Mouse (Mus musculus) bone marrow macrophage, adult 2 months (primary cell): Measurements from ENCODE around the gene Slain1.

ENCODE experiments used
- CTCF ChIP-seq: IDR thresholded peaks from 2 replicates; pipeline ENCODE4 v1.5.1; 2012; ENCODE audit warnings: low read depth, mild to moderate bottlenecking, low read length, moderate library complexity
- POLR2A ChIP-seq: IDR thresholded peaks from 2 replicates; pipeline ENCODE4 v1.6.1; 2012; ENCODE audit warnings: mild to moderate bottlenecking, low read depth, low read length, borderline replicate concordance

DNA sequence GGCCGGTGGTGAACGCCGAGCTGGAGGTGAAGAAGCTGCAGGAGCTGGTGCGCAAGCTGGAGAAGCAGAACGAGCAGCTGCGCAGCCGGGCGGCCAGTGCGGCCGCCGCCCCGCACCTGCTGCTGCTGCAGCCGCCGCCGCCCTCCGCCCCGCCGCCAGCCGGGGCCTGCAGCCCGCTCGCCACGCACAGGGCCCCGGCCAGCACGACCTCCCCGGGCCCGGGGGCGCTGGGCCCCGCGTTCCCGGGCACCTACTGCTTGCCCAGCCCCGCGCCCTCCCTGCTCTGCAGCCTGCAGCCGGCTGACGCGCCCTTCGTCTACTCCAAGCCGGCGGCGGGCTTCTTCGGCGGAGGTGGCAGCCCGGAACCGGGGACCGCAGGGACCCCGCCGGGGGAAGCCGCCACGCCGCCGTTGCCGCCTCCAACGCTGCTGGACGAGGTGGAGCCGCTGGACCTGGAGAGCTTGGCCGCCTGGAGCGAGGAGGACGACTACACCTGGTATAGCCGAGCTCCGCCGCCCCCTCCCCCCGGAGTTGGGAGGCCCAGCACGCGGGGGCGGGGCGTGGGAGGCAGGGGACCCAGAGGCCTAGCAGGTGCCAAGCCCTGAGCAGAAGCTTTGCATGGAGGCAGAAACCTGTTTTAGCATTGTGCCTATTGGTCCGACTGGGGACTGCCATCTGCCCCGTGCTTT lies 529 bp downstream of the Slain1 start:
- TF ChIP-seq CTCF (no peak), POLR2A (no peak)
